Mouse (Mus musculus) layer of hippocampus, adult 2 months (tissue): Measurements from ENCODE around the gene Aff3. TPM values are rescaled to one million over a fixed set of nuclear protein-coding genes. Genes with fewer than 3 reads are reported as not detected.

ENCODE experiments used
- DNase-seq, 2 experiments: peaks; one replicate each; pipeline ENCODE4 v3.0.0; 2022; ENCODE audit warnings: low spot score in 2 of 2
- H3K27ac ChIP-seq: fragments of 200-600 bp; 2 replicates; pipeline ENCODE4 v1.8.1; 2022
- H3K4me3 ChIP-seq: fragments of 200-600 bp; 2 replicates; pipeline ENCODE4 v1.8.1; 2022; ENCODE audit warnings: mild to moderate bottlenecking
- CTCF ChIP-seq: fragments of 200-600 bp; conservative IDR thresholded peaks from 2 replicates; pipeline ENCODE4 v1.8.1; 2022; ENCODE audit warnings: antibody characterized with exemption, mild to moderate bottlenecking, moderate library complexity
- total RNA-seq, 2 experiments: library from RNA; stranded (reverse); gene quantifications; 2 replicates each; pipeline ENCODE4 v1.2.3; 2021

The Aff3 gene
- total RNA-seq, 2 experiments from 2014 or later: 108 to 117 TPM

- H3K4me3 ChIP-seq: no peak overlapping the region
- TF ChIP-seq CTCF: no peak
- no peak overlapping the region for H3K27ac ChIP-seq
- no peak for DNase-seq
Observed at GRCm38 (mm10) chr1:38642288-38642687, 22.5 kb downstream of the Aff3 start.

GRCm38 (mm10) chr1:38639669-38640068 lies 25.1 kb downstream of the Aff3 start:
- no peak for DNase-seq
- peak; percentile 41 for TF ChIP-seq CTCF
- no peak overlapping the region for H3K4me3 ChIP-seq
- no peak overlapping the region for H3K27ac ChIP-seq

GRCm38 (mm10) chr1:38635596-38635995 lies 29.2 kb downstream of the Aff3 start:
- TF ChIP-seq CTCF: no peak
- DNase-seq: no peak
- Histone ChIP-seq H3K4me3 (no peak overlapping the region), H3K27ac (no peak overlapping the region)

- Histone ChIP-seq H3K27ac (no peak overlapping the region), H3K4me3 (no peak overlapping the region)
- no peak for DNase-seq
- no peak for TF ChIP-seq CTCF
Observed at GRCm38 (mm10) chr1:38634081-38634480, 30.7 kb downstream of the Aff3 start.

DNA sequence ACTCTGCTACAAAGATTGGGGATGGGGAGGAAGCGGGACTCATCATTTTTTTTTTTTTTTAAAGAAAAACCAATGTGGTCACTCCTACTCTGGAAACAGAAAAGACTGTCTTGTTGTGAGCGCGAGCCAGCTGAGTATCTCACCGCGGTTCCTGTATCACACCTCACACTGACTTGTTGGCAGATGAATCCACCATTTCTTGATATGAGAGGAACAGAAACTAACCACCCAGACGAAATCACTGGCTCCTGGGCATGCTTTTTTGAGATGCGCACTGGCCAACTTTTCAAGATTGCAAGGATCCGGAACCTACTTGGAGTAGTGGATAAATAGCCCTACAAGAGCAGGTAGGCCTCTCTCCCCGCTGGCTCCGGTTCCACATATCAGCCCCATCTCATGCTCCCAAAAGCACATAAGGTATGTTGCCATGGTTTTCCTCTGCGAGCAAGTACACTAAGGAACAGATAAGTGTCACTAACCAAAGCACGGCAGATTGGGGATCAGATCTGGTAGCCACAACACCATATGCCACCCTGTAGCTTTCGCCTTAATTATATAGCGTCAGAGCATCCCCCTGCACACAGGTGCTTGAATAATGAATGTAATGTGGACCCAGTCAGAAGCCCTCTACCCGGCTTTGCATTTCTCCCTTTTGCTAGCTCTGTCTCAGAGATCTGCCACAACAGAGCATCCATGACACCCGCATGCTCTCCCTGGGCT lies 32.1 kb downstream of the Aff3 start:
- Histone ChIP-seq H3K27ac (no peak overlapping the region), H3K4me3 (no peak overlapping the region)
- no peak for TF ChIP-seq CTCF
- peak; percentile 14 to 18 for DNase-seq

GRCm38 (mm10) chr1:38631501-38632279 lies 33.1 kb downstream of the Aff3 start:
- no peak for DNase-seq

DNA sequence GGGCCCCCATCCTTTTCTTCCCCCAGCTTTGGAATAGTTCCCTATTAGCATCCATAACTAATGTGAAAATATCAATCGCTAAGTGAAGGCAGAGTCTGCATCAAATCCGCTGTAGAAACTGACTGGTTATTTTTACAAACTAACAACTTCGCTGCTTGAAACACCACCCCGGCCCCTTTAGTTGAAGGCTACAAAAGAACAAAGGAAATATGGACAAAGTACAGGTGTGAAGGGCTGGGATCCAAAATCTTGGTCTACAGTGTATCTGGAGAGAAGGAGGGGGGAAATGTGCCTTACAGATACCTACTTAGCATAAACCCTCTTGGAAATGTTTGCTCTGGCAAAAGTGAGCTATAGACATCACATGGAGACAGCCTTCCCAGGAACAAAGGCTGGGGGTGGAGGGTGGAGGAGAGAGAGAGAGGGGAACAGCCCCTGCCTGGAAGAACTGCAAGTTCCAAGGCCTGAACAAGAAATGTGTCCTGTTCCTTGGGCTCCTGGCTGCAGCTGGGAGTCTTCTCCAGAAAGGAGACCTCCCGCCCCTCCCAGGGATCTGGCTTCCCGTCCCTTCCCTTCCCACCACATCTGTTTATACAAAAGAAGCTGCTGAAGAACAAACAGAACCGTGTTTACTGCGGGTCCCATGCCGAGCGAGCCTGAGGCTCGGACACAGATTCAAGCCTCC lies 35.7 kb downstream of the Aff3 start:
- Histone ChIP-seq H3K4me3 (no peak overlapping the region), H3K27ac (peak overlapping the region; percentile 87; the same call in 1 of the 2 replicates)
- no peak for TF ChIP-seq CTCF
- peak in 1 of 2 experiments; percentile 14 for DNase-seq

More at GRCm38 (mm10) chr1:38631501-38632279, 33.1 kb downstream of the Aff3 start:
- Histone ChIP-seq H3K4me3 (no peak overlapping the region), H3K27ac (no peak overlapping the region)
- TF ChIP-seq CTCF: no peak

GRCm38 (mm10) chr1:38628426-38628825 lies 36.3 kb downstream of the Aff3 start:
- Histone ChIP-seq H3K4me3 (no peak overlapping the region), H3K27ac (peak overlapping the region; percentile 87)
- peak in 1 of 2 experiments; percentile 32 for DNase-seq
- 0 out of 2 replicates have a peak, but pooled peaks have one; percentile 9 for TF ChIP-seq CTCF

DNA sequence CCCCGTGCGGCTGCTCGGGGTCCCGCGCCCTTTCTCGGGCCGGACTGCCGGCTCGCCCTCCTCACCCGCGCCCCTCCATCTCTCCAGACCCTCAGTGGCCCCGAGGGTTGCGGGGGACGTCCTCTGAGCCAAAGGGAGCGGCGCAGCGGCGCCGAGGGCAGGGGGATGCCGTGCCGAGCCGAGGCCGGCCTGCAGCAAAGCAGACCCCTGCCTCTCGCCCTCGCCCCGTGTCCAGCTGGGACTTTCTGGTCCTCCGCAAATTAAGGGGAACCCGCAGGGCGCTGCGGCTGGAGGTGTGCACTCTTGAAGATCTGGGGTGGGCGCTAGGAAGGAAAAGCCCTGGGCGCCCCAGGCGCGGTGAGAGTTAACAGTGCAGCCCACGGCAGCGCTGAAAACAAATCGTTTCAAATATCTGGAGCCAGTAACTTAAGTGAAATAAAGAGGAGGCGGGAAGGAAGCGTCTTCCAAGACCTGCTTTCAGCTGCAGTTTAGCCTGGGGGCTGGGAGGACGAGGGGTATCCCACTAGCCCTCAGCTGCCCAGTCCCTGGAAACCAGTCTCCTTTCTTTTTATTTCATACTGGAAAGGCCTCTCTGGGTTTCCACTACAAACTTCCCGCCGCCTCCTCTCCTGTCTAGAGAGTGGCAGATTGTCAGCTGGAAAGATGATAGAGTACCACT lies 36.9 kb downstream of the Aff3 start:
- H3K27ac ChIP-seq: peak overlapping the region; percentile 87
- 0 out of 2 replicates have a peak, but pooled peaks have one; percentile 14 for TF ChIP-seq CTCF
- H3K4me3 ChIP-seq: peak overlapping the region; percentile 70
- DNase-seq: peak; percentile 46

DNA sequence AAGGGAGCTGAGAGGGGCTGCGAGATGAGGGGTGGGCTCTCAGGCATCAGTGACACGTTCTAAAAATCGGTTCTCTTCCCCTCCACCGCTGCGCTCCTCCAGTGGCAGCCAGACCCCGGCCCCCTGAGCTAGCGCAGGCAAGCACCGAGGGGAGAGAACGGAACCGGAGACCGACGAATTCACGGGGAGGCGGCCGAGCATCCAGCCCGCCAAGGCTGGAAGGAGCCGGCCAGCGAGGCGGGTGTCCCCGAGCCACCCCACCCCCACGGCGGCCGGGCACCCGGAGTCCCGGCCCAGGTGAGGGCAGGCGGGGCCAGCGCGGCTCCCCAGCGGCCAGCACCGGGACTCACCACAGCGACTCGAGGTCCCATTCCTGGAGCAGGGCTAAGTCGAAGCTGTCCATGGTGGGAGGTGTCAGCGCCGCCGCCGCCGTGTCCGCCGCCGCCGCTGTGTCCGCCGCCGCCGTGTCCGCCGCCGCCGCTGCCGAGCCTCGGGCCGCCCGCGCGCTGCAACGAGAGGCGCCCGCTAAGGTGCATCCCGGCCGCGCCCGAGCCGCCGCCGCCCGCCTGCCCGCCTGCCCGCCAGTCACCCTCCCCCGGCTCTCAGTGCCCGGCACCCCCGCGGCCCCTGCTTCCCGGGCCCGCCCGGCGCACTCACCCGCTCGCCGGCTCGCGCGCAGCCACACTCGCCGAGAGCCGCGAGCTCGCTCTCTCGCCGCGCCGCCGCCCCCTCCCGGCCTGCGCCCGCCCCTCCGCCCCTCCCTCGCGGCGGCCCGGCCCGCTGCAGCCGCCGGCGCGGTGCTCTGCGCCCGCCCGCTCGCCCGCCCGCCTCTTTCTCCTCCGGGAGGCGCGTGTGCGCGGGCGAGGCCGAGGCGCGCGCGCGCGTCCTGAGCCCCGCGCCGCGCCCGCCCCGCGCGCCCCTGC lies 37.8 kb downstream of the Aff3 start:
- DNase-seq: peak; percentile 23 to 62
- TF ChIP-seq CTCF: 0 out of 2 replicates have a peak, but pooled peaks have one; percentile 9
- peak overlapping the region; percentile 81 for H3K4me3 ChIP-seq
- peak overlapping the region; percentile 87 for H3K27ac ChIP-seq

- peak; percentile 12 to 15 for DNase-seq
- peak overlapping the region; percentile 81 for H3K4me3 ChIP-seq
- H3K27ac ChIP-seq: peak overlapping the region; percentile 86
- TF ChIP-seq CTCF: no peak
Observed at GRCm38 (mm10) chr1:38626388-38626738, 38.4 kb downstream of the Aff3 start.

DNA sequence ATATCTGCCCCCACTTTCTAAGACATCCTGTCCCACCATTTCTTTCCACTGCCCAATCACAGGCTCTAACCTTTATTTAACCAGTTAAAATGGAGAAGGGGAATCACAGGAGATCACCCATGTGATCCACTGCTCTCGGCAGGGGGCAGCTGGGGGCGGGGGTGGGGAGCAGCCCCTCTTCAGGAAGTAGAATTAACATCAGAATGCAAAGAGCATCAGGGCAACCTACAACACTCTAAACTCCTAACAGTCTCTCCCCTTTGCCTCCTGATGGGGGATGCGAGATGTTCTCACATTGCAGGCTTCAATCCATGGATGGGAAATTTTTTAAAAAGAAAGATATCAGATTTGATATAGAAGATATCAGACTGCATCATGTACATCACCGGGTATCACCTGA lies 42.9 kb downstream of the Aff3 start:
- H3K27ac ChIP-seq: no peak overlapping the region
- no peak overlapping the region for H3K4me3 ChIP-seq
- TF ChIP-seq CTCF: no peak
- DNase-seq: no peak
